Mouse (Mus musculus) cerebellum, adult 2 months (tissue): ENCODE results near the gene Rpl19.

ENCODE experiments used
- CTCF ChIP-seq: fragments of 200-500 bp; IDR thresholded peaks from 2 replicates; pipeline ENCODE4 v1.5.1; 2011; ENCODE audit warnings: low read depth, mild to moderate bottlenecking, control low read depth, low read length, moderate library complexity, borderline replicate concordance; ENCODE audit not compliant: insufficient read depth
- POLR2A ChIP-seq: fragments of 200-500 bp; IDR thresholded peaks from 2 replicates; pipeline ENCODE4 v1.6.1; 2011; ENCODE audit warnings: low read length, control low read depth, borderline replicate concordance; ENCODE audit not compliant: insufficient read depth

DNA sequence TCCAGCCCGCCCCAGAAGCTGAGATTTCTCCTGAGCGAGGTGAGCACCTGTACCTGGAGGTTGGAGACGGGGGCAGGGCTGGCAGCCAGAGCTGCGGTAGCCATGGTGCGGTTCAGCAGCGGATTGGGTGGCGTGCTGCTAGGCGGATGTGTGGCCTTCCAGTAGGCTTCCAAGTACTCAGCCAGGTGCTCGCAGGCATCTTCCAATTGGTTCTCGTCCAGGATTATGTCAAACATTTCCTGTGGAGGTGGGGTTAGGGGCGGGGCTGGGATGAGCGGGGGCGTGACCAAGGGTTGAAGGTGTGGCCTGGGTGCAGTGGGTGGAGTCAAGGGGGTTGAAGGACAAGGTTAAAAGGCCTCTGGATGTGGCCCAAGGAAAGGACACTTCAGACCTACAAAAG lies 21.4 kb upstream of the Rpl19 start:
- TF ChIP-seq CTCF (no peak), POLR2A (no peak)
